In genomic region chr2:156314811-156315210, GRCm38 (mm10) we compare ENCODE assay signal across 21 mouse cellular contexts. TPM values are rescaled to one million over a fixed set of nuclear protein-coding genes. Genes with fewer than 3 reads are reported as not detected.
A peak's percentile ranks its signal among the peaks of the same experiment; 100 is the strongest.
DNase-seq lines count a peak whose midpoint lies in the region; ATAC-seq and TF ChIP-seq lines count a peak whose summit lies in the region.
"Had no signal": no experiment of that assay in that cellular context is flagged by ENCODE, and none has a peak within 500 bp of the region (broad histone marks: within the 10 kb centered on the region; RNA-seq: fewer than 3 reads in every experiment).

No protein-coding gene starts in this region.

- no peak for TF ChIP-seq EP300 in stomach, postnatal 0 days (optimal IDR thresholded peaks at IDR 0.05)

- no peak overlapping the region for H3K9ac ChIP-seq in forebrain, postnatal 0 days
- no peak overlapping the region for H3K9ac ChIP-seq in forebrain, embryonic 14.5 days (ENCODE audit: low read length)
- H3K9ac ChIP-seq in midbrain, embryonic 11.5 days (ENCODE audit: low read length) = no peak overlapping the region
- no peak overlapping the region for H3K9ac ChIP-seq in stomach, postnatal 0 days (ENCODE audit: low read length)
- H3K9ac ChIP-seq: embryonic facial prominence, embryonic 12.5 days; heart, embryonic 13.5 days; hindbrain, embryonic 12.5 days had no signal

- TF ChIP-seq CTCF in forebrain, postnatal 0 days (IDR thresholded peaks at IDR 0.05; ENCODE audit: low read depth) = peak; percentile 6; the same call in 1 of the 2 replicates
- 0 out of 2 replicates have a peak, but pooled peaks have one; percentile 8 for TF ChIP-seq CTCF in stomach, postnatal 0 days (IDR thresholded peaks at IDR 0.05; ENCODE audit: low read depth)

- H3K4me1 ChIP-seq in forebrain, postnatal 0 days (ENCODE audit: insufficient read depth) = peaks cover 4% of the 10 kb centered on the region; the same call in 1 of the 2 replicates
- no peaks in the 10 kb centered on the region for H3K4me1 ChIP-seq in forebrain, embryonic 14.5 days (ENCODE audit: control insufficient read depth, insufficient read depth, low read length)
- peaks cover 4% of the 10 kb centered on the region; the same call in 1 of the 2 replicates for H3K4me1 ChIP-seq in midbrain, embryonic 11.5 days (ENCODE audit: control insufficient read depth, insufficient read depth, low read length)
- peaks cover 17% of the 10 kb centered on the region for H3K4me1 ChIP-seq in midbrain, embryonic 10.5 days
- H3K4me1 ChIP-seq in stomach, postnatal 0 days (replicated peaks; ENCODE audit: control insufficient read depth, insufficient read depth) = 0 out of 2 replicates have a peak, but pooled peaks cover 3% of the 10 kb centered on the region

- ATAC-seq in forebrain, postnatal 0 days = no peak
- ATAC-seq in forebrain, embryonic 14.5 days = no peak
- no peak for ATAC-seq in midbrain, embryonic 11.5 days (ENCODE audit: low FRiP score)
- ATAC-seq in stomach, postnatal 0 days (ENCODE audit: low FRiP score, low TSS enrichment) = no peak
- ATAC-seq: forebrain, embryonic 16.5 days; hindbrain, embryonic 16.5 days; Patski had no signal

- no peak overlapping the region for H3K4me3 ChIP-seq in forebrain, postnatal 0 days (ENCODE audit: low read depth, low read length)
- H3K4me3 ChIP-seq in forebrain, embryonic 14.5 days (ENCODE audit: low read depth, low read length) = no peak overlapping the region
- H3K4me3 ChIP-seq in midbrain, embryonic 11.5 days (ENCODE audit: low read depth, low read length) = no peak overlapping the region
- H3K4me3 ChIP-seq in midbrain, embryonic 10.5 days = no peak overlapping the region
- H3K4me3 ChIP-seq in stomach, postnatal 0 days (ENCODE audit: low read depth, low read length) = no peak overlapping the region
- H3K4me3 ChIP-seq: embryonic facial prominence, embryonic 12.5 days; heart, embryonic 13.5 days; hindbrain, embryonic 12.5 days had no signal

- 96% methylated on average over 6 of the region's 6 CpGs for WGBS in forebrain, postnatal 0 days
- 96% methylated on average over 6 of the region's 6 CpGs for WGBS in forebrain, embryonic 14.5 days
- 95% methylated on average over 6 of the region's 6 CpGs for WGBS in midbrain, embryonic 11.5 days
- 99% methylated on average over 6 of the region's 6 CpGs for WGBS in midbrain, embryonic 10.5 days
- 95% methylated on average over 6 of the region's 6 CpGs for WGBS in stomach, postnatal 0 days

- H3K36me3 ChIP-seq in forebrain, postnatal 0 days (ENCODE audit: insufficient read depth) = no peaks in the 10 kb centered on the region
- no peaks in the 10 kb centered on the region for H3K36me3 ChIP-seq in forebrain, embryonic 14.5 days (ENCODE audit: control insufficient read depth, insufficient read depth, low read length)
- peaks cover 4% of the 10 kb centered on the region; the same call in 1 of the 2 replicates for H3K36me3 ChIP-seq in midbrain, embryonic 11.5 days (ENCODE audit: control insufficient read depth, insufficient read depth, low read length)
- peaks cover 18% of the 10 kb centered on the region for H3K36me3 ChIP-seq in midbrain, embryonic 10.5 days
- H3K36me3 ChIP-seq in stomach, postnatal 0 days (ENCODE audit: control insufficient read depth, insufficient read depth, low read length) = no peaks in the 10 kb centered on the region

- no peaks in the 10 kb centered on the region for H3K27me3 ChIP-seq in forebrain, postnatal 0 days (ENCODE audit: insufficient read depth, low read length)
- no peaks in the 10 kb centered on the region for H3K27me3 ChIP-seq in forebrain, embryonic 14.5 days (replicated peaks; ENCODE audit: control insufficient read depth, insufficient read depth, low read length)
- H3K27me3 ChIP-seq in midbrain, embryonic 11.5 days (ENCODE audit: control insufficient read depth, insufficient read depth, low read length) = no peaks in the 10 kb centered on the region
- no peaks in the 10 kb centered on the region for H3K27me3 ChIP-seq in midbrain, embryonic 10.5 days (ENCODE audit: low read depth, poor library complexity, severe bottlenecking)
- H3K27me3 ChIP-seq in stomach, postnatal 0 days (ENCODE audit: control insufficient read depth, insufficient read depth, low read length) = no peaks in the 10 kb centered on the region
- H3K27me3 ChIP-seq: embryonic facial prominence, embryonic 12.5 days; heart, embryonic 13.5 days; hindbrain, embryonic 12.5 days; Patski had no signal

- no peak for DNase-seq in forebrain, postnatal 0 days
- DNase-seq in forebrain, embryonic 14.5 days (ENCODE audit: low spot score) = no peak
- peak; percentile 31 for DNase-seq in midbrain, embryonic 11.5 days (ENCODE audit: low spot score, missing footprints)
- no peak for DNase-seq in midbrain, embryonic 10.5 days (ENCODE audit: low spot score)
- peak; percentile 55 for DNase-seq in R1 (ENCODE audit: low read depth, low spot score)
- no peak for DNase-seq in stomach, postnatal 0 days (ENCODE audit: low spot score)
- DNase-seq in frontal cortex, postnatal 25 days (ENCODE audit: low spot score in 2 of 2) = no peak
- no peak for DNase-seq in adrenal gland, adult (ENCODE audit: inconsistent age in 2 of 2, low spot score in 1 of 2)
- DNase-seq: adrenal gland, postnatal 14 days; cerebellum, adult 11-12 months; cerebellum, adult 9-10 months; cerebellum, postnatal 25 days; gastrocnemius, postnatal 36 days; heart, adult 11 months; heart, postnatal 36 days had no signal

- H3K4me2 ChIP-seq in forebrain, postnatal 0 days (ENCODE audit: low read depth) = no peak overlapping the region
- no peak overlapping the region for H3K4me2 ChIP-seq in forebrain, embryonic 14.5 days (ENCODE audit: low read length)
- H3K4me2 ChIP-seq in midbrain, embryonic 11.5 days = no peak overlapping the region
- no peak overlapping the region for H3K4me2 ChIP-seq in stomach, postnatal 0 days (replicated peaks; ENCODE audit: low read depth)
- H3K4me2 ChIP-seq: embryonic facial prominence, embryonic 12.5 days; heart, embryonic 13.5 days; hindbrain, embryonic 12.5 days had no signal

- no peaks in the 10 kb centered on the region for H3K9me3 ChIP-seq in forebrain, postnatal 0 days (ENCODE audit: low read length)
- no peaks in the 10 kb centered on the region for H3K9me3 ChIP-seq in forebrain, embryonic 14.5 days (replicated peaks; ENCODE audit: control insufficient read depth, low read length)
- H3K9me3 ChIP-seq in midbrain, embryonic 11.5 days (ENCODE audit: control insufficient read depth, low read length) = no peaks in the 10 kb centered on the region
- H3K9me3 ChIP-seq in midbrain, embryonic 10.5 days (replicated peaks) = no peaks in the 10 kb centered on the region
- no peaks in the 10 kb centered on the region for H3K9me3 ChIP-seq in stomach, postnatal 0 days (ENCODE audit: control insufficient read depth, low read length)
- H3K9me3 ChIP-seq: embryonic facial prominence, embryonic 12.5 days; heart, embryonic 13.5 days; hindbrain, embryonic 12.5 days had no signal

- no peak overlapping the region for H3K27ac ChIP-seq in forebrain, postnatal 0 days (ENCODE audit: low read depth, low read length)
- no peak overlapping the region for H3K27ac ChIP-seq in forebrain, embryonic 14.5 days (ENCODE audit: low read depth, low read length)
- no peak overlapping the region for H3K27ac ChIP-seq in midbrain, embryonic 11.5 days (ENCODE audit: low read depth, low read length)
- no peak overlapping the region for H3K27ac ChIP-seq in midbrain, embryonic 10.5 days (replicated peaks)
- H3K27ac ChIP-seq in stomach, postnatal 0 days (replicated peaks) = no peak overlapping the region
- H3K27ac ChIP-seq: embryonic facial prominence, embryonic 12.5 days; heart, embryonic 13.5 days; hindbrain, embryonic 12.5 days had no signal

RNA-seq across cellular contexts. Expression of gene Scand1, which starts 2.3 kb away (rescaled TPM):
- total RNA-seq in forebrain, postnatal 0 days (2014; rRNA removed) = 204 and 242 TPM in 2 replicates
- 134 and 170 TPM in 2 replicates for polyA plus RNA-seq in forebrain, postnatal 0 days (2015; fragmentation: Nextera tagmentation; extraction: Ambion mirVana)
- polyA plus RNA-seq in forebrain, embryonic 14.5 days (2014; fragmentation: Nextera tagmentation; extraction: Ambion mirVana) = 67.2 and 67.3 TPM in 2 replicates
- 85.3 and 93.4 TPM in 2 replicates for polyA plus RNA-seq in midbrain, embryonic 11.5 days (2014; fragmentation: Nextera tagmentation; extraction: Ambion mirVana)
- polyA plus RNA-seq in midbrain, embryonic 10.5 days (2016; fragmentation: Nextera tagmentation; extraction: Ambion mirVana) = 64.7 and 70.3 TPM in 2 replicates
- polyA plus RNA-seq in stomach, postnatal 0 days (2015; fragmentation: Nextera tagmentation; extraction: Ambion mirVana) = 116 TPM in 2 replicates

RNA-seq across cellular contexts. Expression of gene Cnbd2, which starts 2.7 kb away (rescaled TPM):
- 3.9 and 7.0 TPM in 2 replicates for total RNA-seq in forebrain, postnatal 0 days (2014; rRNA removed)
- polyA plus RNA-seq in forebrain, postnatal 0 days (2015; fragmentation: Nextera tagmentation; extraction: Ambion mirVana) = 9.1 and 10.0 TPM in 2 replicates
- polyA plus RNA-seq in forebrain, embryonic 14.5 days (2014; fragmentation: Nextera tagmentation; extraction: Ambion mirVana) = 4.8 and 4.9 TPM in 2 replicates
- polyA plus RNA-seq in midbrain, embryonic 11.5 days (2014; fragmentation: Nextera tagmentation; extraction: Ambion mirVana) = 3.3 and 4.2 TPM in 2 replicates
- polyA plus RNA-seq in midbrain, embryonic 10.5 days (2016; fragmentation: Nextera tagmentation; extraction: Ambion mirVana) = 3.1 and 3.4 TPM in 2 replicates
- 6.1 and 6.3 TPM in 2 replicates for polyA plus RNA-seq in stomach, postnatal 0 days (2015; fragmentation: Nextera tagmentation; extraction: Ambion mirVana)

Comparison
In these comparisons a context has a peak if more than half of its experiments do, and no peak if none do; other contexts are left out.
1. DNase-seq: peak in midbrain, embryonic 11.5 days (single experiment) and R1 (single experiment); none in forebrain, postnatal 0 days (single experiment), forebrain, embryonic 14.5 days (single experiment), midbrain, embryonic 10.5 days (single experiment), stomach, postnatal 0 days (single experiment), frontal cortex, postnatal 25 days (0 of 2) and adrenal gland, adult (0 of 2).